In genomic region chr6:95058017-95058416, GRCm38 (mm10) we compare ENCODE assay signal across 10 mouse cellular contexts. TPM values are rescaled to one million over a fixed set of nuclear protein-coding genes. Genes with fewer than 3 reads are reported as not detected.
DNase-seq lines count a peak whose midpoint lies in the region; ATAC-seq and TF ChIP-seq lines count a peak whose summit lies in the region.
"Had no signal": no experiment of that assay in that cellular context is flagged by ENCODE, and none has a peak within 500 bp of the region (broad histone marks: within the 10 kb centered on the region; RNA-seq: fewer than 3 reads in every experiment).

No protein-coding gene starts in this region.

- H3K4me1 ChIP-seq in cerebellum, adult 2 months (ENCODE audit: control insufficient read depth, insufficient read depth, low read length): no peaks in the 10 kb centered on the region
- no peaks in the 10 kb centered on the region for H3K4me1 ChIP-seq in lung, adult 2 months (ENCODE audit: control insufficient read depth, insufficient read depth, low read length)
- H3K4me1 ChIP-seq in lung, embryonic 14.5 days (ENCODE audit: insufficient read depth): no peaks in the 10 kb centered on the region
- H3K4me1 ChIP-seq in neural tube, embryonic 15.5 days: no peaks in the 10 kb centered on the region
- H3K4me1 ChIP-seq: heart, embryonic 15.5 days had no signal

- no peak overlapping the region for H3K27ac ChIP-seq in cerebellum, adult 2 months (ENCODE audit: insufficient read depth, low read length)
- no peak overlapping the region for H3K27ac ChIP-seq in lung, embryonic 14.5 days (ENCODE audit: low read depth)
- no peak overlapping the region for H3K27ac ChIP-seq in neural tube, embryonic 15.5 days (replicated peaks)
- H3K27ac ChIP-seq: heart, embryonic 15.5 days had no signal

- H3K9ac ChIP-seq in lung, embryonic 14.5 days: no peak overlapping the region
- H3K9ac ChIP-seq in neural tube, embryonic 15.5 days (replicated peaks): no peak overlapping the region
- H3K9ac ChIP-seq: heart, embryonic 15.5 days had no signal

- ATAC-seq in lung, embryonic 14.5 days (ENCODE audit: insufficient read depth): no peak
- no peak for ATAC-seq in neural tube, embryonic 15.5 days (ENCODE audit: low FRiP score)

- no peak overlapping the region for H3K4me2 ChIP-seq in lung, embryonic 14.5 days
- H3K4me2 ChIP-seq in neural tube, embryonic 15.5 days: no peak overlapping the region
- H3K4me2 ChIP-seq: heart, embryonic 15.5 days had no signal

- H3K4me3 ChIP-seq in cerebellum, adult 2 months (replicated peaks; ENCODE audit: insufficient read depth, low read depth, low read length): no peak overlapping the region
- H3K4me3 ChIP-seq in lung, adult 2 months (replicated peaks; ENCODE audit: extremely low read depth, low read depth, low read length): no peak overlapping the region
- H3K4me3 ChIP-seq in lung, embryonic 14.5 days (ENCODE audit: low read depth, low read length): no peak overlapping the region
- no peak overlapping the region for H3K4me3 ChIP-seq in neural tube, embryonic 15.5 days (replicated peaks)
- H3K4me3 ChIP-seq: heart, embryonic 15.5 days; myocyte had no signal

- H3K36me3 ChIP-seq in lung, embryonic 14.5 days (ENCODE audit: insufficient read depth): no peaks in the 10 kb centered on the region
- H3K36me3 ChIP-seq in neural tube, embryonic 15.5 days: no peaks in the 10 kb centered on the region
- H3K36me3 ChIP-seq: heart, embryonic 15.5 days had no signal

- no peaks in the 10 kb centered on the region for H3K27me3 ChIP-seq in cerebellum, adult 2 months (ENCODE audit: control insufficient read depth, insufficient read depth, low read length)
- no peaks in the 10 kb centered on the region for H3K27me3 ChIP-seq in lung, embryonic 14.5 days (ENCODE audit: insufficient read depth, low read length)
- H3K27me3 ChIP-seq in neural tube, embryonic 15.5 days (replicated peaks): no peaks in the 10 kb centered on the region
- H3K27me3 ChIP-seq: heart, embryonic 15.5 days had no signal

- peak in 1 of 2 experiments; percentile 18 for DNase-seq in cerebellum, adult 2 months
- no peak for DNase-seq in cerebellum, adult 11 months
- DNase-seq in lung, adult 2 months: no peak
- DNase-seq in lung, adult 18-20 months: no peak
- DNase-seq in cerebellum, postnatal 10 days: peak; percentile 58 to 79
- peak; percentile 79 for DNase-seq in lung, embryonic 14.5 days
- no peak for DNase-seq in urinary bladder, adult 2 months (ENCODE audit: low spot score)

- H3K9me3 ChIP-seq in lung, embryonic 14.5 days (ENCODE audit: low read depth, low read length): no peaks in the 10 kb centered on the region
- H3K9me3 ChIP-seq in neural tube, embryonic 15.5 days (replicated peaks): no peaks in the 10 kb centered on the region
- H3K9me3 ChIP-seq: heart, embryonic 15.5 days had no signal

- TF ChIP-seq POLR2A in cerebellum, adult 2 months (IDR thresholded peaks at IDR 0.05; ENCODE audit: borderline replicate concordance, insufficient read depth, low read length): no peak
- TF ChIP-seq POLR2A in lung, adult 2 months (IDR thresholded peaks at IDR 0.05; ENCODE audit: borderline replicate concordance, extremely low read depth, low read depth, low read length): no peak

- 51% methylated on average over 4 of the region's 4 CpGs for WGBS in cerebellum, adult 2 months
- WGBS in lung, adult 2 months: 35% methylated on average over 4 of the region's 4 CpGs
- WGBS in lung, embryonic 14.5 days: 35% methylated on average over 4 of the region's 4 CpGs
- WGBS in neural tube, embryonic 15.5 days: 58% methylated on average over 4 of the region's 4 CpGs

- TF ChIP-seq CTCF in cerebellum, adult 2 months (IDR thresholded peaks at IDR 0.05; ENCODE audit: borderline replicate concordance, insufficient read depth, low read depth, low read length): peak; percentile 41; the same call in 1 of the 2 replicates
- peak; percentile 35; the same call in 1 of the 2 replicates for TF ChIP-seq CTCF in lung, adult 2 months (IDR thresholded peaks at IDR 0.05; ENCODE audit: insufficient read depth, low read length)
- TF ChIP-seq CTCF in lung, embryonic 14.5 days (IDR thresholded peaks at IDR 0.05; ENCODE audit: low read depth): peak; percentile 69

RNA-seq across cellular contexts. Expression of gene Kbtbd8, which starts 59.0 kb away (rescaled TPM):
- polyA plus RNA-seq in cerebellum, adult 2 months (2012; rRNA removed): 4.1 and 4.2 TPM in 2 replicates
- polyA plus RNA-seq in lung, adult 2 months (2012; rRNA removed): 0.23 and 0.32 TPM in 2 replicates
- 1.9 and 2.3 TPM in 2 replicates for polyA plus RNA-seq in lung, embryonic 14.5 days (2014; fragmentation: Nextera tagmentation; extraction: Ambion mirVana)
- polyA plus RNA-seq in urinary bladder, adult 2 months (2012; rRNA removed): 0.88 and 1.2 TPM in 2 replicates
- polyA plus RNA-seq in neural tube, embryonic 15.5 days (2015; fragmentation: Nextera tagmentation; extraction: Ambion mirVana): 3.6 and 4.9 TPM in 2 replicates

Comparison
In these comparisons a context has a peak if more than half of its experiments do, and no peak if none do; other contexts are left out.
1. DNase-seq: peak in cerebellum, postnatal 10 days (2 of 2) and lung, embryonic 14.5 days (single experiment); none in cerebellum, adult 11 months (single experiment), lung, adult 2 months (single experiment), lung, adult 18-20 months (0 of 2) and urinary bladder, adult 2 months (single experiment).
2. Peak in every context shown above with its lines, with median percentiles within 50 percentile points of each other: CTCF ChIP-seq.